Mouse (Mus musculus) left cerebral cortex, adult 18-20 months (tissue): Measurements from ENCODE around the gene Mical3. TPM values are rescaled to one million over a fixed set of nuclear protein-coding genes. Genes with fewer than 3 reads are reported as not detected.
"Not testable (repeated sequence)": the region's sequence is repeated elsewhere in the genome, so short reads cannot be mapped to it uniquely, and the experiment has no call there.

Experiments
- DNase-seq, 2 experiments: peaks; one replicate each; pipeline ENCODE4 v3.0.0; 2021 to 2022; ENCODE audit warnings: low spot score in 2 of 2, mixed read lengths in 1 of 2
- total RNA-seq, 2 experiments: library from RNA; stranded (reverse); gene quantifications; 2 replicates each; pipeline ENCODE4 v1.2.3; 2021

Gene Mical3
- total RNA-seq, 2 experiments from 2014 or later, result 108 to 119 TPM

DNA sequence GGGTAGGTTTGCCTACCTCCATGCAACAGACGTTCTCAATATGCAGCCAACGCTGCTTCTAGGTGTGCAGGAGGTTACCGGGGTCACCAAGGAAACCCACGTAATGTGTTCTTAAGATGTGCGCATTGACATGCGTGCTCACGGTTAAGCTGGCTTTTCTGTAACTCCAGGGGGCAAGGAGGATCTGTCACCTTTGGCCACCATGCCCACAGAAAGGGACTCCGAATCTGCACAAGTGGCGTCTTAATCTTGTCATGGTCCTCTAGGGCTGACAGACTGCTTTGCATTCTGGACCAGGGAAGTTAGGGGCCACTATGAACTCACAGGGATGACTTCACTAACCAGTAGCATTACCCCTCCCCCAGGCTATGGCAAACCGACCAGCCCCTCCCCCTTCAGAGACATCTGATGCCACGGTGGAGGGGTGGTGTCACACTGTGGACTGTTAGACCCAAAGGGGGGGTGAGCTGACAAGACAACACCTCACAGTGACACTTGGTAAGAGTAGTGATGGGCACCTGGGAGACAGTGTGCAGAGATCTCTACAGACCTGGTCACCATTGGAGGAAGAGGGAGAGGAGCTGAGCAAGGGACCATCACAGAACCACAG, 192.7 kb downstream of the Mical3 start:
- DNase-seq, result no peak

DNA sequence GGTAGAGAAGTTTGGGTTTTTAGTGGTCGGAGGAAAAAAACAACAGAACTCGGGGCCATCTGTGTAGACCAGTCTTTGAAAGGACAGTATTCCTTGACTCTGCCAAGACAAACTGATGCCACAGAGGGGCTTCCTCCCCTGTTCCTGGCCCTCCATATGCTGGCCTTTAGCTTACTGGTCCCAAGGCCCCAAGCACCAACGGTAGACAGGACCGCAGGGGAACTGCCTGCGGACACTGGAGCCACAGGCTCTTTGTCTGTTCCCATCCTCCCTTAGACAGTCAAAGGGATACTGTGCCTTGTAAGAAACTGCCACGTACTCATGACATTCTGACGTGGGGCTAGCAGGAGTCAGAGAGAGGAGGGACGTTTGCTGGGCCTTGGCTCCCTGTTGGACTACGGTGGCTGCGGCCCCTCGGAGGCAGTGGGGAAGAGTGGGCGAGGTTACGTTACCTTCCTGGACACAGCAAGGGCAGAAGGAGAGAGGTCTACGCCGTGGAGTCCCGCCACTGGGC, 193.6 kb downstream of the Mical3 start:
- no peak for DNase-seq

DNA sequence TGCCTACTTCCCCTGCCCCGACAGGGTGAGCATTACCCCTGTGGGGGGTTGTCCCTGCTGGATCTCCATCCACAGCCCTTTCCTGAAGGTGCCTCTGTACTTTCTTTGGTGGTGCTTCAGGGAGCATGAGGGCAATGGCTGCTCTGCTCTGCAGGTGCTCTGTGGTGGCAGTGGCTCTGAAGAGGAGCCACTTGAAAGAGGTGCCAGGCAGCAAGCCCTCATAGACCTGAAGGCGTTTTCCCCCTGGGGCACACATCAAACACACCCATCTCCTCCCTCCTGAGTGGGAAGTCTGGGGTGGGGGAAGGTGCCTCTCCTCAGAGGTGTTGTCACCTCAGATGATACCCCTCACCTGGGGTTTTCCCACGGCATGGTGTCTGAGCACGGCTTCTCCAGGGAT, 196.6 kb downstream of the Mical3 start:
- DNase-seq, result no peak

DNA sequence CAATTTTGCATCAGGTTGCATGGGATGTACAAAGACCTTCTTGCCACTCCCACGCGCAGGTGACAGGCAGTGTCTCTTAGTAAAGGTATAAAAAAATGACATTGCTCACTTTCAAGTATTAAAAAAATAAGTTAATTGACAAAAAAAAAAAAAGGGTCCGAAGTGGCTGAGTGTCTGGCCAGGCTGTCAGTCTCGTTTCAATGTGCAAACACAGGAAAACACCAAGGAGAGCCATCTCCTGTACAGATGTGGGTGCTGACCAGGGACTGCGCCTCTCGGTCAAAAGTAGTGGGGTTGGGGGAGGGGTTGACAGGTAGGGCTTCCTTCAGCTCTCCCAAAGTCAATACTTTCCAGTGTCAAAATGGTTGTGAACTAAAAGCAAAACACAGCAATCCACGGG, 197.1 kb downstream of the Mical3 start:
- DNase-seq, result no peak

DNA sequence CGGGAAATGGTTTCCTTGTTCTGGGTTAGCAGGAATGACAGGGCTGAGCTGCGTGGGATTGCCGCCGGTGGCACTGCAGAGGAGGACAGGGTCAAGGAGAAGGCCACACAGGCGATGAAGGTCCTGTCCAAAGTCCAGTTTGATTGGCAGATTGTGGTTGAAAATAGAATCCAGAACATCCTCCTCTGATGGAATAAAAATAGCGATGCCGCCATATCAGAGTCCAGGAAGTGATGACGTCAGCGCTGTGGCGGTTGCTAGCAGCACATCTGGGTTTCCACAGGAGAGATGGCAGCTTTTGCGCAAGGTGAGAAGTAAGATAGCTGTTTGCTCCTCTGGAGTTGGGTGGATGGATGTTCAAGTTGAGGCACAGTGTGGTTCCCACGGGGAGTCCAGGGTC, 198.2 kb downstream of the Mical3 start:
- no peak for DNase-seq

DNA sequence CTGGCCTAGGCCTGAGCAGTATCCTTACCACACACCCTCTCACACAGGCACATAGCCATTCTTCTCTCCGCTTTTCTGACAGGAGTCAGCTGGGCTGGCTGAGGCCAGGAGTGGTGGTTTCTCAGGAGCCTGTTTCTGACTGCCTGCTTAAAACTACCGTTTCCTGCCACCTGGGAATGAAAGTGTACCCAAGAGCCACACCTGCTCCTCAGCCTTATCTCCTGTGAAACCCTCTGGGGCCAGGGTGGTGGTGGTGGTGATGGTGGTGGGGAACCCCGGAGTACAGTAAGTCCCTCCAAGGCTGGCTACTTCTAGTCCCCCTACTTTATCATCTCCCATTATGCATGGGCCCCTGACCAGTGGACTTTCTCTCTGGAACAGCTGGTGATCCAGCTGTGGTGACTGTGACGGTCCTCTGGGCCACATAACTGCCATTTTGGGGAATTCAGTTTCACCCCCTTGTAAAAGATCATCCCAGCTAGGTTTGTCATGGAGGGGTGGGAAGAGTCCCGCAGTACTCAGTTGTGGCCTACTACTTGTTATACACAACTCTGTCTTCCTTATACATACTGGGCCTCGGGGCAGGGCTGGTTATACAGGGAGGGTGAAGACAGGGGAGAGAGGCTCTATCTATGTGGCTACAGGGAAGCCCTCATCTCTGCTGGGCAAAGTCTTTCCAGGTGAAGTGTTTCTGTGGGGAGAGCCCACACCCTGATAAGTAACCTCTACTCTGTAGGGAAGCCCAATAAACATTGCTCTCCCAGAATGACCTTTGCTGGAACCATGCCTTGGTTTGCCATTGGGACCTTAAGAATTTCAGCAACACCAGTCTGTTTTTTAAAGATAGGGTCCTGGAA, 200.1 kb downstream of the Mical3 start:
- no peak for DNase-seq

DNA sequence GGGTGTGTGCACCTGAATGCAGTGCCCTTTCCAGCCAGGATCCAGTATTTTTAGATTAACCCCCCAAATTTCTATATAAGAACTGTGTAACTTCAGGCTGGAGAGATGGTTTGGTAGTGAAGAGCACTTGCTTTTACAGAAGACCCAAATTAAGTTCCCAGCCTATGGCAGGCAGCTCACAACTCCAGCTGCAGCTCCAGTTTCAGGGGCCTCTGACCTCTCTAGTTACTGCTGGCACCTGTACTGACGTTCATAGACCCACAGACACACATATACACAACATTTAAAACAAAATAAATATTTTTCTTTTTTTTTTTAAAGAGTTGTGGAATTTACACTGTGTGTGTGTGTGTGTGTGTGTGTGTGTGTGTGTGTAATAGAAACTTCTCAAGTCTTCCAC, 201.4 kb downstream of the Mical3 start:
- no peak for DNase-seq

DNA sequence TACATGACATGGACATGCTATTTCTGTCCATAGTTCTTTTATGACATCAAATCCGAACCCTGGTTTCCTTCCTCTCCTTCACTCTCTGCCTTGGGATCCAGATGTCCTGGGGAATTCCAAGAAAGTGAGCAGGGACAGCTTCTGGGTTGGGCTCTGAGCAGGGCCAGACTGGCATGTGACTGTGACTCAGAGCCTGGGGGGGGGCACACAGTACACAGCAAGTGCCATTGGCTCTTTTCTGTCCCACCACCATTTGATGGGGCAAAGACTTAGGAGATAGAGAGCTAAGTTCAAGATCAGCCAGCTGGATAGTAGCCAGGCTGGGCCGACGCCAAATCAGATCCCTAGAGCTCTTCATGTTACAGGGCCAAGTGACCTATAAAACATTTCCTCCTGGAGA, 203.0 kb downstream of the Mical3 start:
- DNase-seq, result no peak

DNA sequence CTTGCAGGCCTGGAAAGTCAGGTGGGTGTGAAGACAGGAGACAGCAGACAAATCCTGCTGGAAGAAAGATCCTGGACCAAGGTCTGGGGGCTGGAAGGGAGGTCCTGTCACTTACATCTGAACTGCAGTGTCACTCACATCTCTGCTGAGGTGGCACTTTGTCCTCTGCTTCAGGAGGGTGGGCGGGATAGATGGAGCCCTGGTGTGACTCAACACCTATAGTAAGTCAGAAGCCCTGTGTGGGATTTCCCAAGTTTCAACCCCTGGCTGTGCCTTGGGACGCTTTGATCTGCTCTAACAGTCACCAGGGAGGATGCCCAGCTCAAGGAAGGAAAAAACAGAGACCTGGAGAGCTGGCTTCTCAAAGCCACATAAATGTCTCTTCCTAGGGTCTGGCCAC, 203.9 kb downstream of the Mical3 start:
- no peak for DNase-seq

DNA sequence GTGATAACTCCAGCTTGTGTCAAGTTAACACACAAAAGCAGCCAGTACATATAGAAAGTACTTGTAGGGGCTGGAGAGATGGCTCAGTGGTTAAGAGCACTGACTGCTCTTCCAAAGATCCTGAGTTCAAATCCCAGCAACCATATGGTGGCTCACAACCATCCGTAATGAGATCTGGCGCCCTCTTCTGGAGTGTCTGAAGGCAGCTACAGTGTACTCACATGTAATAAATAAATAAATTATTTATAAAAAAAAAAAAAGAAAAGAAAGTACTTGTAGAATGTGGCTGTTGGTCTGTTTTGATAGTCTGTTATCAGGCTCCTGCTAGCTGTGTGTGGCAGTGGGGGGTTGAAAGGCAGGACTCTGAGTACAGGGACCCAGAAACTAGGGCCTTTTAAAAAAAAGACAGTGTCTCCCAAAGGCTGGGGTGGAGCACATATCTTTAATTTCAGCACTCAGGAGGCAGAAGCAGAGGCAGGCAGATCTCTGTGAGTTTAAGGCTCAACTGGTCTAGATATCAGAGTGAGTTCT, 205.9 kb downstream of the Mical3 start:
- DNase-seq, result not testable (repeated sequence)

DNA sequence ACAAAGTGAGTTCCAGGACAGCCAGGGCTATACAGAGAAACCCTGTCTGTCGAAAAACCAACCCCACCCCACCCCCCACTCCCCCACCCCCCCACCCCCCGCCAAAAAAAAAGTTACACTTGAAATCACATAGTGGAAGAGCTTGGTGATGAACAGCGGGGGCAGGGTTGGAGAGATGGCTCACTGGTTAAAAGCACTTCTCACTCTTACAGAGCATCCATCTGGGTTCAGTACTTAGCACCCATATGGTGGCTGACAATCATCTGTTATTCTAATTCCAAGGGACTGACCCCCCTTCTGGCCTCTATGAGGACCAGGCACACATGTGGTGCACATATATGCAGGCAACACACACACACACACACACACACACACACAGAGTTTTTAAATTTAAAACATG, 212.8 kb downstream of the Mical3 start:
- DNase-seq, result no peak

DNA sequence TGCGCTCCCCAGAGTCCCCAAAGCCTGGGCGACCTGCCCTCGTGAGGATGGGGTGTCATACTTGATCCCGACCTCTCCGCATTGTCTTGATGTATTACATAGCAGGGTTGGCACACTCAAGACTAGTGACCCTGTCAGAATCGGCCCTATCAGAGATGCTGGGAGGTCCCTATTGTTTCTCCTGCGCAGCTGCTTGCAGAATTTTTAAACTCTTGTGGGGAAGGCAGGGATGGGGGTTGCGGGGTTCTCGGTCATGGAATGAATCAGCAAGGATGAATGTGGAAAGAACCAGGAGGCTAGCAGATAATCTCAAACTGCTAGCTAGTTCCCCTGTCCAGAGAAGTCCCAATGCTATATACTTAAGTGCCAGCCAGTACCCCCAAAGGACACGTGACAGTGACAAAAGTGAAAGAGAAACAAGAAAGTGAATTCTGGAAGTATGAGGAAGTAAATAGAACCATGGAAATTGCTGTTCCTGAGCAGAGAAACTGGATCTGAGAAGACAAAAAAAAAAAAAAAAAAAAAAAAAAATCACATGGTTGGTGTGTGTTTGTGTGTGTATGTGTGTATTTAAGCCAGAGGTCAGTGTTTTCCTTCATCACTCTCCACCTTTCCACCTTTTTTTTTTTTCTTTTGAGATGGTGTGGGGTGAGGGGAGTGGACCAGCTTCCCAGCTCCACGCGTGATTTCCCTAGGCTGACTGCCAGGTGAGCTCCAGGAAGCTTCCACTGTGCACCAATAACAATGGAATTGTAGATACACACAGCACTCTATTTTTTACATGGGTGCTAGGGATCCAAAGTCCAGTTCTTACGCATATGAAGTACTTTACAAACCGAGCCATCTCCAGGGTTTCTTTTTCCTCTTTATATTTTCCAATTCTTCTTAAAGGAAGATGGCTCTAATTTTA, 213.6 kb downstream of the Mical3 start:
- not testable (repeated sequence) for DNase-seq

DNA sequence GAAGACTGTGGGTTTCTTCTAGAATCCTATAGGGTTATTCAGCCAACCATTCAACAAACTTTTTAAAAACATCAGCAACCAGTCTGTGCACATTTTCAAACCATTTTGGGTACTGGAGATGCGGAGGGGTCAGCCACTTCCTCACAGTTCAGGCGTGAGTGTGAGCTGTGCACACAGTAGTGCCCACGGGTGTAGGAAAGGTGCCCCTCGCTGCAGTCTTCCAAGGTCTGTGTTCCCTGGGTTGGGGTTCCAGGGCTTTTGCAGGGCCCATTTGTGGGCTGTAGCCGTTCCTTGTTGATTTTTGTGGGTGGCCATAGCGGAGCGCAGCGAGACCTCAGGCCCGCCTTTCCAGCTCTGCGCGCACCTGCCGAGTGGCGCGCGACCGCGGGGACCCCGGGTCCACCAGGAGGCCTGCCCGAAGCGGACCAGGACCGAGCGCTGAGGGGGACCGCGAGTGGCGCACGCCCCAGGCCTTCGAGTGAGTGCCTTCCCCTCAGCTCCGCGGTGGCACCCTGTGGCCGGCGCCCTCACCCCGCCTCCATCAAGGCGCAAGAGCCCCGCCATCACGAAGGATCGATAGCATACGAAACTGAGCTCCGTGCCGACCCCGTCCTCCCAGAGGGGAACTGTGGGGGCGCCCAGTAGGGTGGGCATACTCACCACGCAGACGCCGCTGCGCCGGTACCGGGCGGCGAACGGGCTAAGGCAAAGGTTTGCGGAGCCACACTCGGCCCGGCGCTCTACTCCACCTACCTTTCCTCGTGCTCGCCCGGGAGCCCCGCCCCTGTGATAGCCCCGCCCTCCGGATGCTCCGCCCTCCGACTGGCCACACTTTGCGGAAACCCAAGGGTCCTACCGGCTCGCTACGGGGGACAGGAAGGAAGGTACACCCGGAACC, 214.5 kb downstream of the Mical3 start, which contains the start of gene Bid:
Gene Bid, minus strand, starts transcription at position 780 of the 898 bp plus-strand sequence.
- DNase-seq, result peak; percentile 69 to 80

DNA sequence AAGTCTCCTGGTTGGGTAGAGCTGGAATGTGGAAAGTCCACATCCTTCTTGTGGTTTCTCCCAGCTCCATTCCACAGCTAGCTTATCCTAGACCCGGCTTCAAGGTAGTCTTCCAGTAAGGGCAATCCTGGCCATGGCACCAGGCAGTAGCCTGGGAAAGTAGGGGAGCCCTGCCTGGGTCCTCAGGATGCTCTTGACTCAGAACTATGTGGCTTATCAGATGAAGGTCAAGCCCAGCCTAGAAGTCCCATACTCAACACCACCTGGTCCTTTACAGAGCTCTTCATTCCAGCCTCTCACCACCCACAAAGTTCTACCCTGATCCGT, 215.2 kb downstream of the Mical3 start:
- no peak for DNase-seq

DNA sequence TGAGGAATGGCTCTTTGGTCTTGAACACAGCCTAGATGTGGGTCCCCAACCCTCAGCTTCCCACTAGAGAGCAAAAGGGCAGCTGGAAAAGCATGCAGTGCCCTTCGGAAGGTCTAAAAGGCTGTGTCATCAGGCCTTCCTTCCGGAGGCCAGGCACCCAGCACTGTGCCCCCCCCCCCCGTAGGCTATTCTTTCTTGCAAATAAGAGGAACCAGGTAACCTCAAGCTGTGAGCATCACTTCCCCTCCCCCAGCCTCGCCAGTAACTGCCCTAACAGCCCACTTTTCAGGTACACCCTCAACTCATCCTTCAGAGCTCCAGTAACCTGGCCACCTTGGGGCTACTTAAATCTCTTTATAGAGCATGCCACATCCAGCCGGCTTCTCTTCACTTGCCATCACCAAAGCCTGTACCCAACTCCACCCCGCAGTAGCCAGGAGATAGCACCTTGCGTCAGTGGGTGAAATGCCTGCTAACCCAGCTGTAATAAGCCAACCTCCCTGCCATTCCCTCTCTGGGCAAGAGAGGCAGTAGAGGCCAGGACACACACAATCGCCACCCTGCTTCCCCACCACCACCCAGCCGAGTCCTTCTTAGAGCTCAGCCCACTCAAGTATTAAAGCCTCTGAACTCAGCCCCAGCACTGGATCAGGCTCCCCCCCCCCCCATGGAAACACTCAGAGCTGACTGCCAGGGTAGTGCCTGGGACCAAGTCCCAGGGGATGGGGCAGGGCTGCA, 215.7 kb downstream of the Mical3 start:
- DNase-seq, result peak; percentile 27 to 28

DNA sequence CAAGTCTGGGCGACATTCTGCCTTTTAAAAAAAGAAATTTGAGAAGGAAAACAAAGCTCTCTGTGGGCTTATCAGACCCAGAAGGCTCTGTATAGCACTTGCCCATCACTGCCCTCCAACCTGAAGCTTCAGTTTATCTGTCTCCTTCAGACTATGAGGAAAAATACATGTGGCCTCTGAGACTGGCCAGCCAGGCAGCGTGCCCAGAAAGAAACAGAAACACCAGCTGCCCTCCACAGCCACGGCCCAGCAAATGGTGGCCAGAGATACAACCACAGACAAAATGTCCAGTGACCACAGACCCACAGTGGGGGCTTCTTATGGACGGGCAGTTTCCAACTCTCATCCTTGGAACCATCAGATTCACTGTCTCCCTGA, 216.3 kb downstream of the Mical3 start:
- no peak for DNase-seq

DNA sequence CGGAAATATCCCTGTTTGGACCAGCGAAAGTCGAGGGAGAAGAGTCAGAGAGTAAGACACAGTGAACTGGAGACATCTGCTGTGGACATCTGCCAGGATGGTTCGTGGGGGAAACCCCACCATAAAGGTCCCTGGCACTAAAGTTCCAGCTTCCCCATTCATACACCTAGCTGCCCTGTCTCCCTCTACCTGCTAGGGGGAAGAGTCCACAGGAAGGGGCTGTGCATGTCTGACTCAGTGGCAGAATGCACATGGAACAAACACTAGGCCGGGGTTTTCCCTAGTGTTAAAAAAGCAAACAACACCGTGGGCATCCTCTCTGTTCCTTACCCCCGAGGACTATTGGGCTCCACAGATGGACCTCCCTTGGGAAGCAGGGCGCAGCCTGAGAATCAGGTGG, 217.0 kb downstream of the Mical3 start:
- DNase-seq, result no peak

DNA sequence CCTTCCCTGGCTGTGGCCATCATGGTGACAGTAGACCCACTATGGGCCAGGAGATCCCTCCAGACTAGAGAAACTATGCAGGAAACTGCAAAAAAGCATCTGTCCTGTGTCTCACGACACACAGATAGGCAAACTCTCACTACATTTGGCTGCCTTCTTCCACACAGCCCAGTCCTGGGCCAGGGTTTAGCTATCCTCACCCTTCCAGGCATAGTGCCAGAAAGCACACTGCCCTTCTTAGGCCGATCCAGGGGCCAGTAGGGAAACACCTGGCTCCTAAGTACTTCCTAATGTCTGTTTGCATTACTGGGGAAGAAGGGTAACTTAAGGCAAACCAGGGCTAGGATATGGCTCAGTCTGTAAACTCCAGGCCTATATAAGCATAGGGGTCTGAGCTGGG, 217.9 kb downstream of the Mical3 start:
- no peak for DNase-seq

DNA sequence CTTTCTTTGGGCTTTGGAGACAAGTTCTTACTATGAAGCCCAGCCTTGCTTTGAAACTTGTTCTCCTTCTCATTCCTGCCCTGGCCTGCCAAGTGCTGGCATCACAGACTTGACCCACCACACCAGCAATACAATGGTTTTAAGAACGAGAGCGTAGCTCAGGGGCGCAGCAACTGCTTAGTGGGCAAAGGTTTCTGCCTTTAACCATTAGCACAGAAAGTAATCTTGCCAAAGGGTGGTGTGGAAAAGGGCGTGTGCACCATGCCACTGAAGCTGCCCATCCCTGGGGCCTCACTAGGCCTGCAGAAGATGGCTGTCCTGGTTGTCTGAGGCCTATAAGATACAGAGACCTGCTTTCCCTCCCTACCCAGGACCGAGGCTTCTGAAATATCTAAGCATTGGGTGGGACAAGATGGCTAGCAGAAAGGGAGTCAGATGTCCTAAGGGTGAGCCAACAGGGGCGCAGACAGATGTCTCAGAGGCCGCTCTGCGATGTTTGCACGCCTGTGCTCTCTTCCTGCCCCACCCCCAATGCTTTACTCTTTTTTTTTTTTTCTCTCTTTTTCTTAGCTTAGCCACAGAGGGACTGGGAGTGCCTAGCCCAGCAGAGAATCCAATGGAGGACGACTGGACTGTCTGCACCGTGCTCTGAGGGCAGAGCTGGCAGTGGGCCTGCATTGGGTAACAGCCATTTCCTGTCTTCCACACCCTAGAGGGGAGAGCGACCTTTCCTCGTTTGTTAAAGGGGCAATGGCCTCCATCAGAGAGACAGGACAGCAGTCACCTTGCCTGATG, 219.4 kb downstream of the Mical3 start:
- DNase-seq, result no peak
